Mouse (Mus musculus) cortical plate, adult 2 months (tissue): Measurements from ENCODE around the gene Atp13a2. TPM values are rescaled to one million over a fixed set of nuclear protein-coding genes. Genes with fewer than 3 reads are reported as not detected.

ENCODE experiments used
- H3K27ac ChIP-seq: fragments of 200-500 bp; 2 replicates; pipeline ENCODE4 v1.5.1; 2012; ENCODE audit warnings: low read length, control low read depth, inconsistent platforms; ENCODE audit not compliant: insufficient read depth
- H3K4me1 ChIP-seq: fragments of 200-500 bp; 2 replicates; pipeline ENCODE4 v1.6.1; 2011; ENCODE audit warnings: low read length; ENCODE audit not compliant: control insufficient read depth, insufficient read depth
- H3K4me3 ChIP-seq: fragments of 200-500 bp; 2 replicates; pipeline ENCODE4 v1.5.1; 2011; ENCODE audit warnings: mild to moderate bottlenecking, low read length, control low read depth; ENCODE audit not compliant: insufficient read depth
- CTCF ChIP-seq: fragments of 200-500 bp; IDR thresholded peaks from 2 replicates; pipeline ENCODE4 v1.5.1; 2011; ENCODE audit warnings: mild to moderate bottlenecking, control low read depth, low read length; ENCODE audit not compliant: insufficient read depth; ENCODE audit errors: extremely low read depth
- POLR2A ChIP-seq: fragments of 200-500 bp; IDR thresholded peaks from 2 replicates; pipeline ENCODE4 v1.6.1; 2011; ENCODE audit warnings: mild to moderate bottlenecking, low read length, control low read depth; ENCODE audit not compliant: insufficient read depth; ENCODE audit errors: extremely low read depth
- polyA plus RNA-seq: library from polyadenylated mRNA; depleted of rRNA; stranded (reverse); fragments of >200 nt; gene quantifications from 2 replicates; pipeline ENCODE4 v1.2.3, GENCODE M21; 2012

Gene Atp13a2
- polyA plus RNA-seq, 1 experiment, result 187 TPM

DNA sequence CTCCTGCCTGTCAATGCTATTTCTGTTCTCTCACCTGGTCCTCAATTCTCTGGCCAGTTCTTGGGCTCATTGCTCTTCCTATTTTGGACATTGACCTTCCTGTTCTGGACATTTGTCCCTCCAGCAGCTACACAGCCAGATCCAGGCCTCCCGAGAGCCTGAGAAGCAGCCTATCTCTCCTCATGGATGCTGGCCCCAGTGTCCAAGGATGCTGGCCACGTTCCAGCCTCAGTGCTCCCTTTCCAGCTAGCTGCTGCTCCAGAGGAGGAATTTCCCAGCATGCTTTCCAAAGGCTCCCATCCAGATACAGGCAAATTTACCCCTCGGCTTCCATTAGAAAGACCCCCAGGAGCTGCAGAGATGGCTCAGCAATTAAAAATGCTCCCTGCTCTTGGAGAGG, 36.1 kb upstream of the Atp13a2 start:
- Histone ChIP-seq H3K4me1 (no peaks in the 10 kb centered on the region), H3K27ac (no peak overlapping the region), H3K4me3 (no peak overlapping the region)
- TF ChIP-seq POLR2A (no peak), CTCF (no peak)

- no peak overlapping the region for H3K27ac ChIP-seq
These were observed 34.6 kb upstream of the Atp13a2 start for GRCm38 (mm10) chr4:140951861-140952641.

DNA sequence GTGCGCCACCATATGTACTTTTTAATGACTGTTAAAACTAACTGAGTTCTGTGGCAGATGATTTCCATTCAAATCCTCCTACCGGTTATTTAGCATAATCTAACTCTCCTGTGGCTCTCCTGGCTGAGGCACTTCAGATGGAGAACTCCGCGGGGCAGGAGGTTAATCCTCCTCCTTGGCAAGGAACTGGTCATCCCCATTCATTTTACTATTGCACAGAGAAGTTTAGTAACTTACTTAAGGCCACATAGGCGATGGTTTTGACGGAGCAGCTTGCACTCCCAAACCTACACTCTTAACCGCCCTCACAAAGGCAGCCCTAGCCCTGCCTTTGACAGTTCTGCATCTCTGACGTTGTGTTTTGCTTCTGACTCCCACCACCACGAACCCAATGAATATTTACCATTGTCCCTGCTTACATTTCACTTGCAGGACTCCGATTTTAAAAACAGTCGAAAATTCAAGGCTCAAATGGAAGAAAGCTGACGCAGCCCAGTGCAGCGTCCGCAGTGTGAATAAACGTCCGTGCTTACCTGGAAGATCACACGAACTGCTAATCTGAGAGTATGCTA, 29.5 kb upstream of the Atp13a2 start:
- peak overlapping the region; percentile 11; the same call in 1 of the 2 replicates for H3K27ac ChIP-seq
- H3K4me3 ChIP-seq, result peak overlapping the region; percentile 42
- H3K4me1 ChIP-seq, result peaks cover 4% of the 10 kb centered on the region
- TF ChIP-seq POLR2A (no peak), CTCF (no peak)

More at GRCm38 (mm10) chr4:140951861-140952641, 34.6 kb upstream of the Atp13a2 start:
- peaks cover 2% of the 10 kb centered on the region; the same call in 1 of the 2 replicates for H3K4me1 ChIP-seq
- H3K4me3 ChIP-seq, result no peak overlapping the region
- TF ChIP-seq POLR2A (no peak), CTCF (no peak)

DNA sequence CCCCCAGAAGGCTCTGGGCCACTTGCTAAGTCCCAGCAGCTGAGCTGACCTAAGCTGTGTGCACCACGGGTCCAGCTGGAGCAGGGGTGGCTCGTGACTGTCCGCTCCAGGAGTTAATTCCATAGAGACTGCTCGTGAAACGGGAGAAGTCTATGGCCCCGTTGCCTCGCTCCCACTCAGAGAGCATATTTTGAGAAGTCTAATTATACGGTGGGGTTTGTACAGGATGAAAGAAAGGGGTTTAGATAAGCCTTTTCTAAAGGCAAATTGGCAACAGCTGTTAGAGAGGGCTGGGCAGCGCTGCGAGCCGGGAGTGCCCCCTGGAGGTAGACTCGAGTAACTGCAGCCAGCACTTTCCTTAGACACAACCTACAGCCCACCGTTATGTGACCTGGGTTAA, 28.9 kb upstream of the Atp13a2 start:
- H3K4me1 ChIP-seq, result peaks cover 6% of the 10 kb centered on the region
- peak overlapping the region; percentile 11; the same call in 1 of the 2 replicates for H3K27ac ChIP-seq
- H3K4me3 ChIP-seq, result peak overlapping the region; percentile 42
- peak; percentile 93 for TF ChIP-seq CTCF
- no peak for TF ChIP-seq POLR2A

DNA sequence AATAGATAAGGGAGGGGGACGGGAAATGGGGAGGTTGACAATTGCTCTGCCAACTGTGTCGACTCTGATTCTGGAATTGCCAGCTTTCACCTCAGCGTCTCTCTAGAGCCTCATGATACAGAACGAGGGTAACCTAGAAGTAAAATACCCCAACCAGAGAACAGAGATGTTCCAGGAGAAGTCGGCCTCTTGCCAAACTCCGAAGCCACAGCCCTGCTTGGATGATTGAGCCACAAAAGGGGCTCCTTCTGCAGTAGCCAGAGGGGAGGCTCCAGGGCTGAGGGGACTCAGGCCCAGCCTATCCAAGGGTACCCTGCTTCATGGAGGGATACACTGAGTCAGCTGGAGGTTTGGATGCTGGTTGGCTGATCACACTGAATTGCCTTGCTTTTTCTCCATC, 28.4 kb upstream of the Atp13a2 start:
- Histone ChIP-seq H3K4me1 (peaks cover 9% of the 10 kb centered on the region), H3K4me3 (no peak overlapping the region), H3K27ac (no peak overlapping the region)
- TF ChIP-seq POLR2A, result no peak
- no peak for TF ChIP-seq CTCF

DNA sequence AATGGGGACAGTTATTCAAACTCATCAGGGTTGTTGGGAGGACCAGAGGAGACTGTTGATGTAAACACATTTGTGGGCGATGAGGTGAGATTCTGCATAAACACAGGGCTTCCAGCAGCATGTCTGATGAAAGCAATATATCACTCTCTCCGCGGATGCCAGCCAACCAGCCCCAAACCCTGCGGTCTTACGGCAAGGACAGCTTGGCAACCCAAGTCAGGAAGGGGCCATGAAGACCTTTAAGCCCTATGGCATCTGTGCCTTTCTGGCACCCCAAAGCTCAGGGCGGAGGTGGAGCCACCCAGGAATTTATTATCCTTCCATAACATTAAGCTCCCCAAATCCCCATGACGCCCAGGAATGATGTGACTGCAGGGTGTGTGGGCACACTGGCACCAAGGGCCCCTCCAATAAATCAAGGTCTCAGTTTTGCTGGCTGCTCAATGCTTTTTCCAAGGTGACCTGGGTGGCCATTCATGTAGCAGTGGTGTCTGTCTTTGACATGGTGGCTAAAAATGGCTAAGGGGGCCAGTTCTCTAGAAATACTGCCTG, 27.5 kb upstream of the Atp13a2 start:
- no peak overlapping the region for H3K27ac ChIP-seq
- H3K4me1 ChIP-seq, result peaks cover 9% of the 10 kb centered on the region
- H3K4me3 ChIP-seq, result no peak overlapping the region
- no peak for TF ChIP-seq CTCF
- no peak for TF ChIP-seq POLR2A

GRCm38 (mm10) chr4:140959715-140960479, 26.8 kb upstream of the Atp13a2 start:
- TF ChIP-seq CTCF, result no peak
- TF ChIP-seq POLR2A, result no peak
- Histone ChIP-seq H3K4me1 (peaks cover 11% of the 10 kb centered on the region), H3K27ac (no peak overlapping the region), H3K4me3 (no peak overlapping the region; the same call in 1 of the 2 replicates)

GRCm38 (mm10) chr4:140960781-140961466, 25.7 kb upstream of the Atp13a2 start, which contains the start of gene Sdhb:
Gene Sdhb, plus strand, starts transcription at chr4:140961203.
- Histone ChIP-seq H3K4me3 (peak within 1 kb of the TSS; percentile 84), H3K27ac (peak within 1 kb of the TSS; percentile 92), H3K4me1 (peaks cover 11% of the 10 kb centered on the region)
- TF ChIP-seq CTCF (no peak), POLR2A (peak; percentile 46; the same call in 1 of the 2 replicates)
